Comparison of ENCODE assay signal across 23 mouse cellular contexts in genomic region chr7:65691929-65692605, GRCm38 (mm10). TPM values are rescaled to one million over a fixed set of nuclear protein-coding genes. Genes with fewer than 3 reads are reported as not detected.
DNase-seq lines count a peak whose midpoint lies in the region; ATAC-seq lines count a peak whose summit lies in the region.
"Had no signal": no experiment of that assay in that cellular context is flagged by ENCODE, and none has a peak within 500 bp of the region (broad histone marks: within the 10 kb centered on the region; RNA-seq: fewer than 3 reads in every experiment).

No protein-coding gene starts in this region.

- no peak for DNase-seq in forebrain, embryonic 10.5 days (ENCODE audit: extremely low spot score, low spot score)
- no peak for DNase-seq in liver, embryonic 13.5 days
- DNase-seq in liver = no peak
- no peak for DNase-seq in neural tube, embryonic 10.5 days (ENCODE audit: extremely low spot score, low spot score)
- DNase-seq in limb, embryonic 10.5 days (ENCODE audit: low spot score) = no peak
- no peak for DNase-seq in layer of hippocampus, postnatal 10 days (ENCODE audit: low spot score in 2 of 2)
- DNase-seq: adrenal gland, postnatal 10 days; cerebellum, adult 8-10 months; embryo, embryonic 11 days; gastrocnemius, postnatal 14 days; right cerebral cortex, postnatal 14 days; thymus, postnatal 25 days had no signal

- WGBS in forebrain, embryonic 10.5 days = 87% methylated on average over 8 of the region's 8 CpGs
- 86% methylated on average over 8 of the region's 8 CpGs for WGBS in forebrain, embryonic 12.5 days
- 80% methylated on average over 8 of the region's 8 CpGs for WGBS in liver, embryonic 13.5 days (ENCODE audit: insufficient replicate concordance)
- 77% methylated on average over 8 of the region's 8 CpGs for WGBS in neural tube, embryonic 13.5 days
- WGBS in limb, embryonic 10.5 days = 84% methylated on average over 8 of the region's 8 CpGs

- peaks cover 20% of the 10 kb centered on the region for H3K4me1 ChIP-seq in forebrain, embryonic 10.5 days
- peaks cover 18% of the 10 kb centered on the region for H3K4me1 ChIP-seq in forebrain, embryonic 12.5 days
- H3K4me1 ChIP-seq in liver, embryonic 13.5 days (replicated peaks) = peaks cover 22% of the 10 kb centered on the region
- H3K4me1 ChIP-seq in neural tube, embryonic 13.5 days (replicated peaks) = peaks cover 26% of the 10 kb centered on the region
- H3K4me1 ChIP-seq in limb, embryonic 10.5 days = peaks cover 17% of the 10 kb centered on the region

- peaks cover 29% of the 10 kb centered on the region for H3K36me3 ChIP-seq in forebrain, embryonic 10.5 days (replicated peaks)
- H3K36me3 ChIP-seq in forebrain, embryonic 12.5 days (replicated peaks) = peaks cover 20% of the 10 kb centered on the region
- H3K36me3 ChIP-seq in liver, embryonic 13.5 days = peaks cover 61% of the 10 kb centered on the region
- H3K36me3 ChIP-seq in neural tube, embryonic 13.5 days = peaks cover 32% of the 10 kb centered on the region
- H3K36me3 ChIP-seq in limb, embryonic 10.5 days = peaks cover 22% of the 10 kb centered on the region
- H3K36me3 ChIP-seq: stomach, embryonic 15.5 days had no signal

- H3K4me3 ChIP-seq in forebrain, embryonic 10.5 days = peak overlapping the region; percentile 87; the same call in 1 of the 2 replicates
- no peak overlapping the region for H3K4me3 ChIP-seq in forebrain, embryonic 12.5 days (replicated peaks)
- H3K4me3 ChIP-seq in liver, embryonic 13.5 days (replicated peaks) = no peak overlapping the region
- no peak overlapping the region for H3K4me3 ChIP-seq in neural tube, embryonic 13.5 days
- H3K4me3 ChIP-seq in limb, embryonic 10.5 days = peak overlapping the region; percentile 90

- no peak for ATAC-seq in forebrain, embryonic 12.5 days (ENCODE audit: low FRiP score)
- ATAC-seq in liver, embryonic 13.5 days (ENCODE audit: low read depth) = no peak
- no peak for ATAC-seq in neural tube, embryonic 13.5 days (ENCODE audit: low read depth)

- no peak overlapping the region for H3K27ac ChIP-seq in forebrain, embryonic 10.5 days
- no peak overlapping the region for H3K27ac ChIP-seq in forebrain, embryonic 12.5 days
- H3K27ac ChIP-seq in liver, embryonic 13.5 days = no peak overlapping the region
- no peak overlapping the region for H3K27ac ChIP-seq in neural tube, embryonic 13.5 days (replicated peaks)
- no peak overlapping the region for H3K27ac ChIP-seq in limb, embryonic 10.5 days
- H3K27ac ChIP-seq: macrophage; neural tube, embryonic 12.5 days had no signal

- no peaks in the 10 kb centered on the region for H3K9me3 ChIP-seq in forebrain, embryonic 10.5 days
- no peaks in the 10 kb centered on the region for H3K9me3 ChIP-seq in forebrain, embryonic 12.5 days
- no peaks in the 10 kb centered on the region for H3K9me3 ChIP-seq in liver, embryonic 13.5 days (replicated peaks)
- no peaks in the 10 kb centered on the region for H3K9me3 ChIP-seq in neural tube, embryonic 13.5 days
- H3K9me3 ChIP-seq in limb, embryonic 10.5 days (replicated peaks) = no peaks in the 10 kb centered on the region
- H3K9me3 ChIP-seq: embryonic facial prominence, embryonic 13.5 days; forebrain, embryonic 13.5 days; limb, embryonic 13.5 days; liver, embryonic 12.5 days; midbrain, embryonic 13.5 days; neural tube, embryonic 12.5 days; stomach, embryonic 15.5 days had no signal

- no peak overlapping the region for H3K9ac ChIP-seq in forebrain, embryonic 12.5 days
- no peak overlapping the region for H3K9ac ChIP-seq in liver, embryonic 13.5 days
- H3K9ac ChIP-seq in neural tube, embryonic 13.5 days = no peak overlapping the region

- no peaks in the 10 kb centered on the region for H3K27me3 ChIP-seq in forebrain, embryonic 10.5 days (ENCODE audit: poor library complexity, severe bottlenecking)
- no peaks in the 10 kb centered on the region for H3K27me3 ChIP-seq in forebrain, embryonic 12.5 days
- H3K27me3 ChIP-seq in liver, embryonic 13.5 days = no peaks in the 10 kb centered on the region
- no peaks in the 10 kb centered on the region for H3K27me3 ChIP-seq in neural tube, embryonic 13.5 days
- no peaks in the 10 kb centered on the region for H3K27me3 ChIP-seq in limb, embryonic 10.5 days (ENCODE audit: low read depth, poor library complexity, severe bottlenecking)
- H3K27me3 ChIP-seq: embryonic facial prominence, embryonic 13.5 days; forebrain, embryonic 13.5 days; limb, embryonic 13.5 days; liver, embryonic 12.5 days; midbrain, embryonic 13.5 days; neural tube, embryonic 12.5 days; Patski; stomach, embryonic 15.5 days had no signal

- no peak overlapping the region for H3K4me2 ChIP-seq in forebrain, embryonic 12.5 days
- H3K4me2 ChIP-seq in liver, embryonic 13.5 days = peak overlapping the region; percentile 81; the same call in 1 of the 2 replicates
- peak overlapping the region; percentile 67; the same call in 1 of the 2 replicates for H3K4me2 ChIP-seq in neural tube, embryonic 13.5 days

RNA-seq across cellular contexts. Expression of gene Tm2d3, which starts 1.1 kb away (rescaled TPM):
- 77.9 and 80.0 TPM in 2 replicates for polyA plus RNA-seq in forebrain, embryonic 10.5 days (2016; fragmentation: Nextera tagmentation; extraction: Ambion mirVana)
- 58.8 and 60.9 TPM in 2 replicates for polyA plus RNA-seq in forebrain, embryonic 12.5 days (2016; fragmentation: Nextera tagmentation; extraction: Ambion mirVana)
- polyA plus RNA-seq in liver, embryonic 13.5 days (2015; fragmentation: Nextera tagmentation; extraction: Ambion mirVana) = 32.6 and 35.2 TPM in 2 replicates
- polyA plus RNA-seq in neural tube, embryonic 13.5 days (2015; fragmentation: Nextera tagmentation; extraction: Ambion mirVana) = 83.9 and 87.3 TPM in 2 replicates
- 73.3 and 75.1 TPM in 2 replicates for polyA plus RNA-seq in limb, embryonic 10.5 days (2016; fragmentation: Nextera tagmentation; extraction: Ambion mirVana)
- total RNA-seq in layer of hippocampus, postnatal 10 days (2021) = 10 to 100 TPM; 29.5 to 30.4 TPM

RNA-seq across cellular contexts. Expression of gene Tarsl2, which starts 47.4 kb away (rescaled TPM):
- polyA plus RNA-seq in forebrain, embryonic 10.5 days (2016; fragmentation: Nextera tagmentation; extraction: Ambion mirVana) = 7.6 and 8.8 TPM in 2 replicates
- polyA plus RNA-seq in forebrain, embryonic 12.5 days (2016; fragmentation: Nextera tagmentation; extraction: Ambion mirVana) = 14.4 TPM in 2 replicates
- 18.4 and 21.6 TPM in 2 replicates for polyA plus RNA-seq in liver, embryonic 13.5 days (2015; fragmentation: Nextera tagmentation; extraction: Ambion mirVana)
- polyA plus RNA-seq in neural tube, embryonic 13.5 days (2015; fragmentation: Nextera tagmentation; extraction: Ambion mirVana) = 13.3 and 15.6 TPM in 2 replicates
- polyA plus RNA-seq in limb, embryonic 10.5 days (2016; fragmentation: Nextera tagmentation; extraction: Ambion mirVana) = 4.4 and 6.2 TPM in 2 replicates
- 10 to 100 TPM; 40.7 to 40.8 TPM for total RNA-seq in layer of hippocampus, postnatal 10 days (2021)

Comparison
In these comparisons a context has a peak if more than half of its experiments do, and no peak if none do; other contexts are left out.
1. H3K4me3 ChIP-seq: peak in forebrain, embryonic 10.5 days (single experiment) and limb, embryonic 10.5 days (single experiment); none in forebrain, embryonic 12.5 days (single experiment), liver, embryonic 13.5 days (single experiment) and neural tube, embryonic 13.5 days (single experiment).